Mouse (Mus musculus) CH12.LX (cell line): ENCODE measurements around the gene Kmt5c. TPM values are rescaled to one million over a fixed set of nuclear protein-coding genes. Genes with fewer than 3 reads are reported as not detected.

ENCODE experiments used
- DNase-seq: peaks from one replicate; pipeline ENCODE4 v3.0.0-alpha.2; 2013; ENCODE audit errors: extremely low read depth
- H3K27ac ChIP-seq: 2 replicates; pipeline ENCODE4 v1.5.1; 2012; ENCODE audit warnings: low read depth, mild to moderate bottlenecking, control low read depth, moderate library complexity; ENCODE audit not compliant: insufficient read depth
- H3K27me3 ChIP-seq: replicated peaks from 2 replicates; pipeline ENCODE3; 2012; ENCODE audit warnings: inconsistent platforms
- H3K36me3 ChIP-seq, 2 experiments: replicated peaks in 1 of 2; 2 replicates each; pipeline versions ENCODE3 to v1.6.1; 2012; ENCODE audit warnings: inconsistent platforms in 1 of 2, low read length in 1 of 2, mild to moderate bottlenecking in 1 of 2, mixed read lengths in 1 of 2, moderate library complexity in 1 of 2; ENCODE audit not compliant: control insufficient read depth in 1 of 2, insufficient read depth in 1 of 2
- H3K4me1 ChIP-seq, 2 experiments: 2 replicates each; pipeline ENCODE4 v1.6.1; 2012; ENCODE audit warnings: inconsistent platforms in 1 of 2, moderate library complexity in 1 of 2; ENCODE audit not compliant: insufficient read depth in 2 of 2, control insufficient read depth in 1 of 2
- H3K4me2 ChIP-seq: 2 replicates; pipeline ENCODE4 v1.6.1; 2012; ENCODE audit warnings: low read depth, mild to moderate bottlenecking, control low read depth; ENCODE audit not compliant: poor library complexity, insufficient read depth, severe bottlenecking
- H3K4me3 ChIP-seq, 3 experiments: fragments of 150-350 bp in 1 of 3; sonication (generic) in 1 of 3; replicated peaks in 1 of 3; 2 replicates each; pipeline versions ENCODE3 to v1.5.1; 2011 to 2012; ENCODE audit warnings: low read depth in 2 of 3, low read length in 2 of 3, mild to moderate bottlenecking in 2 of 3, moderate library complexity in 2 of 3, control low read depth in 1 of 3, improper control_type of control experiment in 1 of 3, inconsistent platforms in 1 of 3, mixed read lengths in 1 of 3; ENCODE audit not compliant: poor library complexity in 1 of 3
- H3K79me2 ChIP-seq: replicated peaks from 2 replicates; pipeline ENCODE4 v1.6.1; 2012; ENCODE audit warnings: mild to moderate bottlenecking, moderate library complexity; ENCODE audit not compliant: control insufficient read depth, poor library complexity, insufficient read depth, severe bottlenecking; ENCODE audit errors: extremely low read depth
- H3K9ac ChIP-seq: 2 replicates; pipeline ENCODE4 v1.6.1; 2012; ENCODE audit warnings: low read depth, mild to moderate bottlenecking, control low read depth, moderate library complexity; ENCODE audit not compliant: insufficient read depth
- H3K9me3 ChIP-seq: replicated peaks from 2 replicates; pipeline ENCODE3; 2012; ENCODE audit warnings: low read length, inconsistent platforms, mixed read lengths
- BHLHE40 ChIP-seq: IDR thresholded peaks from 2 replicates; pipeline ENCODE4 v1.6.1; 2011; ENCODE audit warnings: mild to moderate bottlenecking, low read depth, low read length, improper control_type of control experiment
- CHD2 ChIP-seq: IDR thresholded peaks from 2 replicates; pipeline ENCODE4 v1.6.1; 2011; ENCODE audit warnings: low read length, improper control_type of control experiment
- CTCF ChIP-seq, 2 experiments: IDR thresholded peaks in 1 of 2; conservative IDR thresholded peaks in 1 of 2; 2 replicates each; pipeline ENCODE4 v1.5.1; 2011 to 2012; ENCODE audit warnings: low read depth in 2 of 2, low read length in 2 of 2, improper control_type of control experiment in 1 of 2, inconsistent platforms in 1 of 2, mild to moderate bottlenecking in 1 of 2, moderate library complexity in 1 of 2
- EP300 ChIP-seq: IDR thresholded peaks from 2 replicates; pipeline ENCODE4 v1.6.1; 2011; ENCODE audit warnings: low read length, improper control_type of control experiment
- ETS1 ChIP-seq: conservative IDR thresholded peaks from 2 replicates; pipeline ENCODE4 v1.6.1; 2012; ENCODE audit warnings: low read depth, mild to moderate bottlenecking, inconsistent platforms, low read length, improper control_type of control experiment, moderate library complexity
- IRF4 ChIP-seq: IDR thresholded peaks from 2 replicates; pipeline ENCODE4 v1.6.1; 2014; ENCODE audit warnings: low read depth, mild to moderate bottlenecking, inconsistent platforms, low read length, improper control_type of control experiment
- JUN ChIP-seq: IDR thresholded peaks from 2 replicates; pipeline ENCODE4 v1.6.1; 2011; ENCODE audit warnings: low read depth, mild to moderate bottlenecking, low read length, improper control_type of control experiment, moderate library complexity; ENCODE audit not compliant: insufficient read depth
- JUND ChIP-seq: conservative IDR thresholded peaks from 2 replicates; pipeline ENCODE4 v1.6.1; 2011; ENCODE audit warnings: low read depth, low read length, improper control_type of control experiment
- MAFK ChIP-seq: IDR thresholded peaks from 2 replicates; pipeline ENCODE4 v1.6.1; 2011; ENCODE audit warnings: low read length, improper control_type of control experiment; ENCODE audit not compliant: insufficient replicate concordance
- MEF2A ChIP-seq: IDR thresholded peaks from 2 replicates; pipeline ENCODE4 v1.6.1; 2014; ENCODE audit warnings: low read depth, mild to moderate bottlenecking, inconsistent platforms, low read length, improper control_type of control experiment, borderline replicate concordance
- NELFE ChIP-seq: IDR thresholded peaks from 2 replicates; pipeline ENCODE4 v1.6.1; 2011; ENCODE audit warnings: low read depth, low read length, improper control_type of control experiment
- NRF1 ChIP-seq: IDR thresholded peaks from 2 replicates; pipeline ENCODE4 v1.6.1; 2014; ENCODE audit warnings: low read depth, mild to moderate bottlenecking, inconsistent platforms, low read length, improper control_type of control experiment, moderate library complexity
- PAX5 ChIP-seq: IDR thresholded peaks from 2 replicates; pipeline ENCODE4 v1.6.1; 2012; ENCODE audit warnings: low read length, inconsistent platforms, mixed read lengths
- POLR2A ChIP-seq: IDR thresholded peaks from 2 replicates; pipeline ENCODE4 v1.6.1; 2011; ENCODE audit warnings: low read depth, mild to moderate bottlenecking, improper control_type of control experiment, low read length
- POLR2AphosphoS2 ChIP-seq: IDR thresholded peaks from 2 replicates; pipeline ENCODE4 v1.6.1; 2011; ENCODE audit warnings: low read depth, low read length, improper control_type of control experiment
- RAD21 ChIP-seq: IDR thresholded peaks from 2 replicates; pipeline ENCODE4 v1.6.1; 2011; ENCODE audit warnings: low read depth, mild to moderate bottlenecking, low read length, improper control_type of control experiment, moderate library complexity
- SIN3A ChIP-seq: IDR thresholded peaks from 2 replicates; pipeline ENCODE4 v1.6.1; 2012; ENCODE audit warnings: low read length, improper control_type of control experiment, inconsistent platforms
- SMC3 ChIP-seq: IDR thresholded peaks from 2 replicates; pipeline ENCODE4 v1.6.1; 2011; ENCODE audit warnings: low read depth, low read length, improper control_type of control experiment
- TCF12 ChIP-seq: IDR thresholded peaks from 2 replicates; pipeline ENCODE4 v1.6.1; 2014; ENCODE audit warnings: low read depth, mild to moderate bottlenecking, inconsistent platforms, low read length, improper control_type of control experiment
- UBTF ChIP-seq: IDR thresholded peaks from 2 replicates; pipeline ENCODE4 v1.6.1; 2012; ENCODE audit warnings: low read depth, mild to moderate bottlenecking, inconsistent platforms, low read length, improper control_type of control experiment, moderate library complexity
- USF2 ChIP-seq: conservative IDR thresholded peaks from 2 replicates; pipeline ENCODE4 v1.6.1; 2011; ENCODE audit warnings: low read depth, low read length, improper control_type of control experiment
- ZC3H11A ChIP-seq: IDR thresholded peaks from 2 replicates; pipeline ENCODE4 v1.6.1; 2012; ENCODE audit warnings: low read depth, mild to moderate bottlenecking, inconsistent platforms, low read length, improper control_type of control experiment
- ZKSCAN1 ChIP-seq: IDR thresholded peaks from 2 replicates; pipeline ENCODE4 v1.6.1; 2012; ENCODE audit warnings: low read depth, inconsistent platforms, low read length, improper control_type of control experiment, borderline replicate concordance
- ZMIZ1 ChIP-seq: IDR thresholded peaks from 2 replicates; pipeline ENCODE4 v1.6.1; 2012; ENCODE audit warnings: low read depth, mild to moderate bottlenecking, inconsistent platforms, low read length, improper control_type of control experiment
- dilution Hi-C: fragments of 300-500 bp; cut with MboI; formaldehyde crosslinking; loops from 2 replicates; pipeline ENCODE4 v1.14.3; 2020; ENCODE audit warnings: low sequenced_read_pairs; ENCODE audit not compliant: extremely low pct_unique_long_range_greater_than_20kb, extremely low pct_ligation_motif_present
- in situ Hi-C: fragments of 300-500 bp; cut with MboI; formaldehyde crosslinking; loops from 3 replicates; pipeline ENCODE4 v1.14.3; 2019; ENCODE audit warnings: low sequenced_read_pairs, low pct_ligation_motif_present, low pct_unique_long_range_greater_than_20kb, mixed read lengths
- polyA plus RNA-seq: library from polyadenylated mRNA; unstranded; fragments of >175 nt; gene quantifications from 2 replicates; pipeline ENCODE4 v1.2.1, GENCODE M21; 2012; ENCODE audit warnings: low read depth; ENCODE audit not compliant: insufficient read length
- total RNA-seq, 2 experiments: library from RNA; depleted of rRNA; stranded (reverse); fragments of 300-350 nt in 1 of 2; fragments of >200 nt in 1 of 2; gene quantifications; 2 replicates each; pipeline ENCODE4 v1.2.3; 2012 to 2014

Gene Kmt5c
- total and polyA plus RNA-seq, 3 experiments: 41.2 to 46.7 (median 41.3) TPM

GRCm38 (mm10) chr7:4788499-4789435 is 48.9 kb downstream of the Kmt5c start (continued):
- TF ChIP-seq JUND: no peak

- Histone ChIP-seq H3K4me2 (peak within 1 kb of the TSS; percentile 83), H3K36me3 (peaks cover 13 to 23% of the 10 kb centered on the region in 2 experiments), H3K27me3 (peaks cover 3% of the 10 kb centered on the region), H3K9ac (peak within 1 kb of the TSS; percentile 73), H3K79me2 (peaks cover 17% of the 10 kb centered on the region), H3K9me3 (no peaks in the 10 kb centered on the region), H3K4me1 (peaks cover 1 to 24% of the 10 kb centered on the region in 2 experiments; a peak in 2 of 4 replicates), H3K27ac (peak within 1 kb of the TSS; percentile 79), H3K4me3 (peak within 1 kb of the TSS; percentile 48 to 87 (median 66))
- dilution Hi-C loops (no loop called here), in situ Hi-C loops (loop anchor here (10.0 kb wide), 2 partner anchors 85 to 165 kb away; no protein-coding TSS in a partner anchor)
- DNase-seq: no peak
- TF ChIP-seq ZC3H11A (no peak), BHLHE40 (0 out of 2 replicates have a peak, but pooled peaks have one; percentile 12)
These were observed 49.6 kb downstream of the Kmt5c start, which contains the start of gene Tmem238 for GRCm38 (mm10) chr7:4789436-4789935. Tmem238 (minus strand) TSS chr7:4789656.

- peak within 1 kb of the TSS; percentile 98 for H3K4me2 ChIP-seq
- in situ Hi-C loops: no loop called here
- TF ChIP-seq UBTF: 0 out of 2 replicates have a peak, but pooled peaks have one; percentile 54
- peak; percentile 68; the same call in 1 of the 2 replicates for TF ChIP-seq ZMIZ1
- peak; percentile 12; the same call in 1 of the 2 replicates for TF ChIP-seq SIN3A
- TF ChIP-seq ZC3H11A: no peak
- peak; percentile 97 for TF ChIP-seq POLR2A
- TF ChIP-seq PAX5: no peak
- peak; percentile 96; the same call in 1 of the 2 replicates for TF ChIP-seq POLR2AphosphoS2
- no peak; the same call in 1 of the 2 replicates for TF ChIP-seq MEF2A
- TF ChIP-seq SMC3: no peak
- TF ChIP-seq JUN: no peak
- peak; percentile 8; the same call in 1 of the 2 replicates for TF ChIP-seq NRF1
- TF ChIP-seq USF2: no peak
- TF ChIP-seq ZKSCAN1: no peak
- no peak for TF ChIP-seq CTCF (conservative IDR thresholded peaks at IDR 0.05 in 1 of 2, IDR thresholded peaks at IDR 0.05 in 1 of 2; ENCODE audit: low read depth in 2 of 2, low read length in 2 of 2)
- no peak for TF ChIP-seq IRF4
- peak; percentile 98 for TF ChIP-seq TCF12
- no peak for TF ChIP-seq MAFK
- TF ChIP-seq CHD2: peak; percentile 97
- no peak for TF ChIP-seq ETS1
- 0 out of 2 replicates have a peak, but pooled peaks have one; percentile 12 for TF ChIP-seq EP300
- no peak for TF ChIP-seq RAD21
- peak; percentile 94 for TF ChIP-seq NELFE
These were observed 52.6 kb downstream of the Kmt5c start, which contains the start of gene Rpl28 for GRCm38 (mm10) chr7:4792278-4793212. Rpl28 (plus strand) TSS chr7:4792874.

More at GRCm38 (mm10) chr7:4792278-4793212, 52.6 kb downstream of the Kmt5c start, which contains the start of gene Rpl28:
- peak; percentile 98 for DNase-seq
- H3K9ac ChIP-seq: peak within 1 kb of the TSS; percentile 98
- H3K27me3 ChIP-seq: peaks cover 3% of the 10 kb centered on the region
- H3K79me2 ChIP-seq: peaks cover 24% of the 10 kb centered on the region
- peak within 1 kb of the TSS; percentile 89 for H3K27ac ChIP-seq
- dilution Hi-C loops: no loop called here
- peaks cover 37 to 40% of the 10 kb centered on the region in 2 experiments for H3K36me3 ChIP-seq
- no peaks in the 10 kb centered on the region for H3K9me3 ChIP-seq
- H3K4me3 ChIP-seq: peak within 1 kb of the TSS; percentile 87 to 97 (median 91)
- H3K4me1 ChIP-seq: peaks cover 5 to 36% of the 10 kb centered on the region in 2 experiments; a peak in 2 of 4 replicates
